Mouse (Mus musculus) frontal cortex, postnatal 25 days (tissue): ENCODE data around the gene Xlr5b.
"Not testable (repeated sequence)": the region's sequence is repeated elsewhere in the genome, so short reads cannot be mapped to it uniquely, and the experiment has no call there.

Experiments used
- DNase-seq, 2 experiments: peaks; one replicate each; pipeline ENCODE4 v3.0.0; 2022; ENCODE audit warnings: low spot score in 2 of 2

Xlr5b gene

DNA sequence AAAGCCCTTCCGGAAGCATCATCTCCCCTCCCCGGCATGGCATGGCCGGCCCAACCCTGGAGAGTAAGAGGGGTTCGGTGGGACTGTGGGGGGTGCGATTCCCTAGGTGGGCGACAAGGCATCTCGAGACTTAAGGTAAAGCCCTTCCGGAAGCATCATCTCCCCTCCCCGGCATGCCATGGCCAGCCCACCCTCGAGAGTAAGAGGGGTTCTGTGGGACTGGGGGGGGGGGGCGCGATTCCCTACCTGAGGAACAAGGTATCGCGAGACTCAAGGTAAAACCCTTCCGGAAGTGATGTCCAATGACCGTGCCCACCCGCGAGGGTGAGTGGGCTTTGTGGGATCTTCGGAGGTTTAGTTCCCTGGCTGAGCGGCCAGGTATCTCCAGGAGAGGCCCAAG lies at the start of gene Xlr5b:
Gene Xlr5b, plus strand, starts transcription at position 301 of the 400 bp plus-strand sequence.
- not testable (repeated sequence) for DNase-seq

DNA sequence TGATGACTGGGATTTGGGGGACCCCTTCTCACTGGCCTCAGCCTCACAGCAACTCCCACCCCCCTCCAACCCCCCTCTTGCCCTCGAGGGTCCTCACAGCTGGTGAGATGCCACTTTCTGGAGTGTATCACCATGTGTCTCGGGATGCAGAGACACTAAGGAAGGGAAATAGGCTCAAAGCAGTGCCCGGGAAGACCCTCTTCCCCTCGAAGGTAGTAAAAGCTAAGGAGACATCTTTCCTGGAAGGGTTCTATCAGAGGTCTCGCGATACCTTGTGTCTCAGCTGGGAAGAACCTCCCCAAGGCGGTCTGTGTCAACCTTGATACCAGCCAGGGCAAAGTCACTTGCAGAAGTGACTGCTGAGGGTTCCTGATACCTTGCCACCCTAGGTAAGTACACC lies 31.8 kb upstream of the Xlr5b start, which contains the start of gene Gm14685:
Gene Gm14685, plus strand, starts transcription at position 301 of the 400 bp plus-strand sequence.
- not testable (repeated sequence) for DNase-seq

- not testable (repeated sequence) for DNase-seq
Measured at GRCm38 (mm10) chrX:73122859-73123829, 25.5 kb upstream of the Xlr5b start.

DNA sequence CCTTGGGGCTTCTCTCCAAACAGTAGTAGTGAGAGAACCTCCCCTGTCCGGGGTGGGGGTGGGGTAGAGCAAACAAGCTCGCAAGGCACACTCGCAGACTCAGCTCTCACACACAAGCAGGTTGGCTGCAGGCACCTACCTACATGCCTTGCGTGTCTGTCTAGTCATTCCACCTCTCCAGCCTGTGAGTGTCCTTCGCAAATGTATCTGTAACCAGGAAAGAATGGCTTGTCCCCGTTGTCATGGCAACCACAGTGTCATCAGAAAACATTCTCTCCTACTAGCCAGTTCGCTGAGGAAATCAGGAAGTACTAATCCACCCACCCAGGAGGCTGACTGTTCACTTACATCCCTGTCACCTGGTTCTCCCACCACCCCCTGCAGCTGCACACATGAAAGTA lies 5.4 kb upstream of the Xlr5b start:
- not testable (repeated sequence) for DNase-seq

- not testable (repeated sequence) for DNase-seq
Measured at GRCm38 (mm10) chrX:73149350-73149749, 754 bp downstream of the Xlr5b start, which contains the start of gene DXBay18. DXBay18 (minus strand) TSS chrX:73149450.

DNA sequence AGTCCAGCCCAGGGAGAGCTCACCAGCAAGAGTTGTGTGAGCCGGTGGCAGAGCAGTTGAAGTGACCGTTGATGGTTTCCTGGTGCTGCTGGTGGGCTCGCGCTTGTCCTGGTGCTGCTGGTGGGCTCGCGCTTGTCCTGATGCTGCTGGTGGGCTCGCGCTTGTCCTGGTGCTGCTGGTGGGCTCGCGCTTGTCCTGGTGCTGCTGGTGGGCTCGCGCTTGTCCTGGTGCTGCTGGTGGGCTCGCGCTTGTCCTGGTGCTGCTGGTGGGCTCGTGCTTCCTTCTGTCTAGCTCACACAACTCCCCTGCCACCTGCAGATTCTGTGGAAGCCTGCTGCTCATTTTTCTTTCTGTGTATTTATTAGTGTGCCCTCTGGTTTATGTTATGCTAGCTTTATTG lies 28.3 kb downstream of the Xlr5b start, which contains the start of gene Spin2d:
Gene Spin2d, minus strand, starts transcription at position 101 of the 400 bp plus-strand sequence.
- not testable (repeated sequence) for DNase-seq

DNA sequence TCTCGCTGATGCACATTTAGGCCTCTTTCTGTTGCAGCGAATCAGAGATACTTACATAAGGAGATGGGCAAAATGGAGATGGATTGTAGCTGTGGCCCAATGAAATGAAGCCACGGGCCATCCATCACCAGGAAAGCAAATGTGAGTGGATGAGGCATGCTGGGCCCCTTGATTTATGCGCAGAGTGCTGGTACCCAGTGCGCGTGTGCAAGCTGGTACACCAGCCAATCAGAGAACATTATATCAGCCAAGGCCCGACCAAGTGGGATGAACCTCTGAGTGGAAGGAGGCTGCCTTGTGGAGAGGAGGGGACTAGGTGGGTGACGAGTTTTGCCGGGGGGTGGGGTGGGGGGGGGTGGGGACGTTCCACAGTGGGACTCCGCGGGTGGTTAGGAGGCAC lies 43.3 kb downstream of the Xlr5b start, which contains the start of gene Xlr3b:
Gene Xlr3b, plus strand, starts transcription at position 274 of the 400 bp plus-strand sequence.
- not testable (repeated sequence) for DNase-seq
